Mouse (Mus musculus) heart, embryonic 14.5 days (tissue): ENCODE results near the gene Wdr95. TPM values are rescaled to one million over a fixed set of nuclear protein-coding genes. Genes with fewer than 3 reads are reported as not detected.
"Not testable (repeated sequence)": the region's sequence is repeated elsewhere in the genome, so short reads cannot be mapped to it uniquely, and the experiment has no call there.

ENCODE experiments used
- ATAC-seq: fragments of 200-750 bp; cut with Nextera tagmentation; 2 replicates; pipeline ENCODE4 v1.8.0; 2017; ENCODE audit warnings: low read depth, moderate TSS enrichment; ENCODE audit not compliant: insufficient number of reproducible peaks, insufficient read depth, low FRiP score
- H3K27ac ChIP-seq, 2 experiments: fragments of 200-500 bp in 1 of 2; fragments of 300-500 bp in 1 of 2; sonication (generic) in 1 of 2; replicated peaks in 1 of 2; 2 replicates each; pipeline ENCODE4 v1.5.1; 2012 to 2014; ENCODE audit warnings: low read depth in 2 of 2, low read length in 2 of 2, control low read depth in 1 of 2, mild to moderate bottlenecking in 1 of 2, mixed read lengths in 1 of 2; ENCODE audit not compliant: control insufficient read depth in 1 of 2, insufficient read depth in 1 of 2
- H3K27me3 ChIP-seq: fragments of 300-500 bp; sonication (generic); 2 replicates; pipeline ENCODE4 v1.6.1; 2014; ENCODE audit warnings: mild to moderate bottlenecking, low read length, control low read depth; ENCODE audit not compliant: control insufficient read depth, insufficient read depth
- H3K36me3 ChIP-seq: fragments of 300-500 bp; sonication (generic); 2 replicates; pipeline ENCODE4 v1.6.1; 2014; ENCODE audit warnings: mild to moderate bottlenecking, control low read depth, low read length, mixed read lengths; ENCODE audit not compliant: control insufficient read depth, insufficient read depth
- H3K4me1 ChIP-seq, 2 experiments: fragments of 200-500 bp in 1 of 2; fragments of 300-500 bp in 1 of 2; sonication (generic) in 1 of 2; 2 replicates each; pipeline ENCODE4 v1.6.1; 2012 to 2014; ENCODE audit warnings: low read length in 2 of 2, control low read depth in 1 of 2, mixed read lengths in 1 of 2; ENCODE audit not compliant: control insufficient read depth in 2 of 2, insufficient read depth in 2 of 2
- H3K4me2 ChIP-seq: fragments of 300-500 bp; sonication (generic); 2 replicates; pipeline ENCODE4 v1.6.1; 2014; ENCODE audit warnings: mild to moderate bottlenecking, low read length
- H3K4me3 ChIP-seq, 2 experiments: fragments of 200-500 bp in 1 of 2; fragments of 300-500 bp in 1 of 2; sonication (generic) in 1 of 2; 2 replicates each; pipeline ENCODE4 v1.5.1; 2012 to 2014; ENCODE audit warnings: low read length in 2 of 2, mild to moderate bottlenecking in 2 of 2, control low read depth in 1 of 2, low read depth in 1 of 2, moderate library complexity in 1 of 2; ENCODE audit not compliant: control insufficient read depth in 1 of 2, insufficient read depth in 1 of 2
- H3K9ac ChIP-seq: fragments of 300-500 bp; sonication (generic); 2 replicates; pipeline ENCODE4 v1.6.1; 2014; ENCODE audit warnings: mild to moderate bottlenecking, low read length
- H3K9me3 ChIP-seq: fragments of 300-500 bp; sonication (generic); 2 replicates; pipeline ENCODE4 v1.6.1; 2016; ENCODE audit warnings: low read length, control low read depth; ENCODE audit not compliant: control insufficient read depth
- WGBS: fragments of 180-500 bp; shearing (Covaris S2); extraction: QIAGEN DNeasy Blood & Tissue Kit; methylation state at CpG from one replicate; pipeline ENCODE4 v1.1.7; 2014; 5-methylcytosine and 5-hydroxymethylcytosine counted together
- polyA plus RNA-seq: library from polyadenylated mRNA; unstranded; fragments of >200 nt; fragmentation: Nextera tagmentation; extraction: Ambion mirVana; gene quantifications from 2 replicates; pipeline ENCODE4 v1.2.1, GENCODE M21; 2014

The Wdr95 gene
- polyA plus RNA-seq, 1 experiment from 2014 or later = not detected

- no peak for ATAC-seq
Observed at GRCm38 (mm10) chr5:149520806-149521205, 7.7 kb upstream of the Wdr95 start.

GRCm38 (mm10) chr5:149523856-149524241 is 4.6 kb upstream of the Wdr95 start:
- peaks cover 17 to 26% of the 10 kb centered on the region in 2 experiments for H3K4me1 ChIP-seq
- 49% methylated on average over 6 of the region's 6 CpGs for WGBS
- H3K9ac ChIP-seq = no peak overlapping the region
- peak overlapping the region; percentile 53 to 76 for H3K27ac ChIP-seq
- peaks cover 14% of the 10 kb centered on the region for H3K27me3 ChIP-seq
- no peak for ATAC-seq
- H3K4me2 ChIP-seq = peak overlapping the region; percentile 59
- H3K9me3 ChIP-seq = 0 out of 2 replicates have a peak, but pooled peaks cover 3% of the 10 kb centered on the region
- peak overlapping the region; percentile 5 to 12; a peak in 1 of 4 replicates for H3K4me3 ChIP-seq
- H3K36me3 ChIP-seq = no peaks in the 10 kb centered on the region

More at GRCm38 (mm10) chr5:149520806-149521205, 7.7 kb upstream of the Wdr95 start:
- Histone ChIP-seq H3K4me3 (no peak overlapping the region), H3K9me3 (0 out of 2 replicates have a peak, but pooled peaks cover 3% of the 10 kb centered on the region), H3K4me2 (no peak overlapping the region), H3K27ac (no peak overlapping the region), H3K27me3 (peaks cover 7% of the 10 kb centered on the region; the same call in 1 of the 2 replicates), H3K9ac (no peak overlapping the region), H3K4me1 (peaks cover 7 to 20% of the 10 kb centered on the region in 2 experiments), H3K36me3 (no peaks in the 10 kb centered on the region)
- 80% methylated on average over 5 of the region's 5 CpGs for WGBS

- peak; percentile 82 for ATAC-seq
- peak overlapping the region; percentile 5 to 12; a peak in 3 of 4 replicates for H3K4me3 ChIP-seq
- no peak overlapping the region for H3K9ac ChIP-seq
- peaks cover 14% of the 10 kb centered on the region for H3K27me3 ChIP-seq
- no peaks in the 10 kb centered on the region for H3K36me3 ChIP-seq
- peaks cover 17 to 26% of the 10 kb centered on the region in 2 experiments for H3K4me1 ChIP-seq
- WGBS = 12% methylated on average over 16 of the region's 16 CpGs
- H3K27ac ChIP-seq = peak overlapping the region; percentile 53 to 76
- H3K9me3 ChIP-seq = 0 out of 2 replicates have a peak, but pooled peaks cover 3% of the 10 kb centered on the region
- peak overlapping the region; percentile 59 for H3K4me2 ChIP-seq
Observed at GRCm38 (mm10) chr5:149524242-149524858, 4.1 kb upstream of the Wdr95 start.

GRCm38 (mm10) chr5:149525055-149525785 is 3.3 kb upstream of the Wdr95 start:
- Histone ChIP-seq H3K4me3 (peak overlapping the region in 1 of 2 experiments; percentile 12; a peak in 1 of 4 replicates), H3K27ac (no peak overlapping the region), H3K27me3 (peaks cover 14% of the 10 kb centered on the region), H3K36me3 (no peaks in the 10 kb centered on the region), H3K4me1 (peaks cover 17 to 26% of the 10 kb centered on the region in 2 experiments), H3K9ac (no peak overlapping the region), H3K4me2 (peak overlapping the region; percentile 59), H3K9me3 (0 out of 2 replicates have a peak, but pooled peaks cover 3% of the 10 kb centered on the region)
- 38% methylated on average over 6 of the region's 6 CpGs for WGBS
- no peak for ATAC-seq

- ATAC-seq = no peak
- WGBS = 44% methylated on average over 10 of the region's 10 CpGs
- Histone ChIP-seq H3K4me3 (no peak overlapping the region), H3K9me3 (0 out of 2 replicates have a peak, but pooled peaks cover 3% of the 10 kb centered on the region), H3K27ac (peak overlapping the region; percentile 26 to 50), H3K36me3 (no peaks in the 10 kb centered on the region), H3K4me1 (peaks cover 17 to 24% of the 10 kb centered on the region in 2 experiments), H3K27me3 (peaks cover 14% of the 10 kb centered on the region), H3K9ac (no peak overlapping the region), H3K4me2 (peak overlapping the region; percentile 31)
Observed at GRCm38 (mm10) chr5:149526467-149526951, 2.0 kb upstream of the Wdr95 start.

- not testable (repeated sequence) for ATAC-seq, H3K9me3 ChIP-seq, H3K4me2 ChIP-seq, H3K9ac ChIP-seq, H3K27ac ChIP-seq, H3K4me3 ChIP-seq, H3K36me3 ChIP-seq
- 88% methylated on average over 4 of the region's 4 CpGs for WGBS
- H3K4me1 ChIP-seq = peaks cover 17 to 21% of the 10 kb centered on the region in 2 experiments
- H3K27me3 ChIP-seq = peaks cover 12% of the 10 kb centered on the region
Observed at GRCm38 (mm10) chr5:149527292-149527691, 1.2 kb upstream of the Wdr95 start.

GRCm38 (mm10) chr5:149533847-149534246 is 5.4 kb downstream of the Wdr95 start:
- H3K9me3 ChIP-seq = no peaks in the 10 kb centered on the region
- ATAC-seq = no peak
- H3K4me3 ChIP-seq = no peak overlapping the region
- H3K4me2 ChIP-seq = no peak overlapping the region
- H3K27me3 ChIP-seq = no peaks in the 10 kb centered on the region
- H3K4me1 ChIP-seq = peaks cover 8 to 10% of the 10 kb centered on the region in 2 experiments
- H3K9ac ChIP-seq = no peak overlapping the region
- WGBS = 85% methylated on average over 2 of the region's 2 CpGs
- H3K27ac ChIP-seq = no peak overlapping the region
- H3K36me3 ChIP-seq = no peaks in the 10 kb centered on the region
